Mouse (Mus musculus): ENCODE results near the gene Aqp9. TPM values are rescaled to one million over a fixed set of nuclear protein-coding genes. Genes with fewer than 3 reads are reported as not detected.

Gene Aqp9
- total and polyA plus RNA-seq, 3 experiments = 0.08 TPM; not detected in 2

- H3K27me3 ChIP-seq (replicated peaks) = no peaks in the 10 kb centered on the region
- no peak for DNase-seq (ENCODE audit: extremely low read depth)
- TF ChIP-seq BHLHE40 (IDR thresholded peaks at IDR 0.05; ENCODE audit: low read depth, low read length) = no peak
- no peak for TF ChIP-seq TCF12 (IDR thresholded peaks at IDR 0.05; ENCODE audit: low read depth, low read length)
- no peak for TF ChIP-seq HCFC1 (IDR thresholded peaks at IDR 0.05; ENCODE audit: low read depth, low read length)
- no peak for TF ChIP-seq USF2 (conservative IDR thresholded peaks at IDR 0.05; ENCODE audit: low read depth, low read length)
- no peak for TF ChIP-seq TBP (conservative IDR thresholded peaks at IDR 0.05; ENCODE audit: low read depth, low read length)
- TF ChIP-seq GABPA (IDR thresholded peaks at IDR 0.05; ENCODE audit: insufficient replicate concordance, low read depth, low read length) = no peak
- TF ChIP-seq UBTF (IDR thresholded peaks at IDR 0.05; ENCODE audit: low read depth, low read length) = no peak
- no peak for TF ChIP-seq PAX5 (IDR thresholded peaks at IDR 0.05; ENCODE audit: low read length)
- no peak for TF ChIP-seq ETS1 (conservative IDR thresholded peaks at IDR 0.05; ENCODE audit: low read depth, low read length)
- no peak for TF ChIP-seq MEF2A (IDR thresholded peaks at IDR 0.05; ENCODE audit: borderline replicate concordance, low read depth, low read length)
- TF ChIP-seq MAZ (IDR thresholded peaks at IDR 0.05; ENCODE audit: low read depth, low read length) = no peak
- no peak for TF ChIP-seq RAD21 (IDR thresholded peaks at IDR 0.05; ENCODE audit: low read depth, low read length)
- no peak for TF ChIP-seq POLR2A (IDR thresholded peaks at IDR 0.05; ENCODE audit: low read depth, low read length)
- no peak for TF ChIP-seq IRF4 (IDR thresholded peaks at IDR 0.05; ENCODE audit: low read depth, low read length)
- no peak for TF ChIP-seq CHD1 (IDR thresholded peaks at IDR 0.05; ENCODE audit: low read depth, low read length)
- TF ChIP-seq EP300 (IDR thresholded peaks at IDR 0.05; ENCODE audit: low read length) = no peak
- TF ChIP-seq ZNF384 (IDR thresholded peaks at IDR 0.05; ENCODE audit: low read depth, low read length) = no peak
- TF ChIP-seq KAT2A (IDR thresholded peaks at IDR 0.05; ENCODE audit: insufficient replicate concordance, low read length) = no peak
- no peak overlapping the region for H3K4me2 ChIP-seq (ENCODE audit: insufficient read depth, low read depth, poor library complexity, severe bottlenecking)
- in situ Hi-C loops (cut with MboI; ENCODE audit: low pct_ligation_motif_present, low pct_unique_long_range_greater_than_20kb, low sequenced_read_pairs) = no loop called here
- H3K9me3 ChIP-seq (replicated peaks; ENCODE audit: low read length) = no peaks in the 10 kb centered on the region
- H3K9ac ChIP-seq (ENCODE audit: insufficient read depth, low read depth) = no peak overlapping the region
- no peaks in the 10 kb centered on the region for H3K79me2 ChIP-seq (replicated peaks; ENCODE audit: control insufficient read depth, extremely low read depth, insufficient read depth, poor library complexity, severe bottlenecking)
- H3K36me3 ChIP-seq (replicated peaks in 1 of 2; ENCODE audit: control insufficient read depth in 1 of 2, insufficient read depth in 1 of 2, low read length in 1 of 2) = no peaks in the 10 kb centered on the region
- H3K4me1 ChIP-seq (ENCODE audit: control insufficient read depth in 1 of 2, insufficient read depth in 2 of 2) = peaks cover 2 to 7% of the 10 kb centered on the region in 2 experiments
- no peak overlapping the region for H3K4me3 ChIP-seq (replicated peaks in 1 of 3; ENCODE audit: low read depth in 2 of 3, low read length in 2 of 3, poor library complexity in 1 of 3)
- no peak overlapping the region for H3K27ac ChIP-seq (ENCODE audit: insufficient read depth, low read depth)
- dilution Hi-C loops (cut with MboI; ENCODE audit: extremely low pct_ligation_motif_present, extremely low pct_unique_long_range_greater_than_20kb, low sequenced_read_pairs) = no loop called here
Observed at GRCm38 (mm10) chr9:71151386-71151785, 17.1 kb downstream of the Aqp9 start.

- TF ChIP-seq MAX (IDR thresholded peaks at IDR 0.05; ENCODE audit: low read length) (no peak), POLR2AphosphoS2 (IDR thresholded peaks at IDR 0.05; ENCODE audit: low read depth, low read length) (no peak), ELF1 (IDR thresholded peaks at IDR 0.05; ENCODE audit: low read depth, low read length) (no peak), NRF1 (IDR thresholded peaks at IDR 0.05; ENCODE audit: low read depth, low read length) (no peak), EP300 (IDR thresholded peaks at IDR 0.05; ENCODE audit: low read length) (no peak), RAD21 (IDR thresholded peaks at IDR 0.05; ENCODE audit: low read depth, low read length) (no peak), SIN3A (IDR thresholded peaks at IDR 0.05; ENCODE audit: low read length) (no peak), JUN (IDR thresholded peaks at IDR 0.05; ENCODE audit: insufficient read depth, low read depth, low read length) (no peak), KAT2A (IDR thresholded peaks at IDR 0.05; ENCODE audit: insufficient replicate concordance, low read length) (no peak), HCFC1 (IDR thresholded peaks at IDR 0.05; ENCODE audit: low read depth, low read length) (no peak), UBTF (IDR thresholded peaks at IDR 0.05; ENCODE audit: low read depth, low read length) (no peak), ZNF384 (IDR thresholded peaks at IDR 0.05; ENCODE audit: low read depth, low read length) (no peak), POLR2A (IDR thresholded peaks at IDR 0.05; ENCODE audit: low read depth, low read length) (no peak)
- H3K36me3 ChIP-seq (replicated peaks in 1 of 2; ENCODE audit: control insufficient read depth in 1 of 2, insufficient read depth in 1 of 2, low read length in 1 of 2) = no peaks in the 10 kb centered on the region
- no peak overlapping the region for H3K27ac ChIP-seq (ENCODE audit: insufficient read depth, low read depth)
- in situ Hi-C loops (cut with MboI; ENCODE audit: low pct_ligation_motif_present, low pct_unique_long_range_greater_than_20kb, low sequenced_read_pairs) (no loop called here), dilution Hi-C loops (cut with MboI; ENCODE audit: extremely low pct_ligation_motif_present, extremely low pct_unique_long_range_greater_than_20kb, low sequenced_read_pairs) (no loop called here)
- H3K9ac ChIP-seq (ENCODE audit: insufficient read depth, low read depth) = no peak overlapping the region
- no peaks in the 10 kb centered on the region for H3K27me3 ChIP-seq (replicated peaks)
- no peak overlapping the region for H3K4me3 ChIP-seq (replicated peaks in 1 of 3; ENCODE audit: low read depth in 2 of 3, low read length in 2 of 3, poor library complexity in 1 of 3)
- no peaks in the 10 kb centered on the region for H3K79me2 ChIP-seq (replicated peaks; ENCODE audit: control insufficient read depth, extremely low read depth, insufficient read depth, poor library complexity, severe bottlenecking)
- no peak for DNase-seq (ENCODE audit: extremely low read depth)
- H3K4me2 ChIP-seq (ENCODE audit: insufficient read depth, low read depth, poor library complexity, severe bottlenecking) = no peak overlapping the region
- 0 out of 4 replicates have a peak, but pooled peaks cover 0 to 3% of the 10 kb centered on the region in 2 experiments for H3K4me1 ChIP-seq (ENCODE audit: control insufficient read depth in 1 of 2, insufficient read depth in 2 of 2)
- no peaks in the 10 kb centered on the region for H3K9me3 ChIP-seq (replicated peaks; ENCODE audit: low read length)
Observed at GRCm38 (mm10) chr9:71150175-71150574, 18.3 kb downstream of the Aqp9 start.

All from CH12.LX (cell line).